Mouse (Mus musculus) embryonic fibroblast, embryonic 13.5 days (primary cell): ENCODE results near the gene Osbpl10.

Experiments used
- CTCF ChIP-seq: IDR thresholded peaks from 2 replicates; pipeline ENCODE4 v1.5.1; 2011; ENCODE audit warnings: mild to moderate bottlenecking, control low read depth, low read length, moderate library complexity, borderline replicate concordance; ENCODE audit not compliant: insufficient read depth
- POLR2A ChIP-seq: IDR thresholded peaks from 2 replicates; pipeline ENCODE4 v1.6.1; 2011; ENCODE audit warnings: low read depth, mild to moderate bottlenecking, control low read depth, low read length, moderate library complexity

- TF ChIP-seq CTCF (no peak), POLR2A (no peak)
These were observed 282.1 kb downstream of the Osbpl10 start for GRCm38 (mm10) chr9:115260464-115260863.
